Mouse (Mus musculus) adrenal gland, postnatal 14 days (tissue): ENCODE measurements around the gene Idh2. TPM values are rescaled to one million over a fixed set of nuclear protein-coding genes. Genes with fewer than 3 reads are reported as not detected.

Experiments used
- DNase-seq: peaks from one replicate; pipeline ENCODE4 v3.0.0; 2021; ENCODE audit warnings: mixed read lengths
- total RNA-seq: library from RNA; stranded (reverse); gene quantifications from 2 replicates; pipeline ENCODE4 v1.2.3, GENCODE M21; 2021

The Idh2 gene
- total RNA-seq, 1 experiment from 2014 or later = 359 TPM

DNA sequence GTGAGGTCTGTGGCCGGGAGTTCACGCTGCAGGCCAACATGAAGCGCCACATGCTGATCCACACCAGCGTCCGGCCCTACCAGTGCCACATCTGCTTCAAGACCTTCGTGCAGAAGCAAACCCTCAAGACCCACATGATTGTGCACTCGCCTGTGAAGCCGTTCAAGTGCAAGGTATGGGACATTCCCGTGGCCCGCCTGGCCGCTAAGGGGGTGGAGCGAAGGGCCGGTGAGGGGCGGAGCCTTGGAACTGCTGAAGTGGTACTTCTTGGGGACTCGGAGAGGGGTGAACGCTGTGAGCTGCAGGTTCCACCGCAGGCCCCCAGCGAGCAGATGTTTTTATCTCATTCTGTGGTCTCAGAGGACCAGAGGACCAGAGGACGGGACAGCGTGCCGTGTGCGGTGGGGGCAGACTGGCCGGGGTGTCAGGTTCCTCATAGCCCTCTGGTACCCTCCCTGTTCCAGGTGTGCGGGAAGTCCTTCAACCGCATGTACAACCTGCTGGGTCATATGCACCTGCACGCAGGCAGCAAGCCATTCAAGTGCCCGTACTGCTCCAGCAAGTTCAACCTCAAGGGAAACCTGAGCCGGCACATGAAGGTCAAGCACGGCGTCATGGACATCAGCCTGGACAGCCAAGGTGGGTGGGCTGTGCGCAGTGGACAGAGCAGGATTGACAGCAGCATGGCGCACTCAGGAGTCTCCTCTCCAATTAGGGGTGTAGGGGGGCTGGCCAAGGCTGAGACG is 29.0 kb downstream of the Idh2 start:
- DNase-seq = no peak

DNA sequence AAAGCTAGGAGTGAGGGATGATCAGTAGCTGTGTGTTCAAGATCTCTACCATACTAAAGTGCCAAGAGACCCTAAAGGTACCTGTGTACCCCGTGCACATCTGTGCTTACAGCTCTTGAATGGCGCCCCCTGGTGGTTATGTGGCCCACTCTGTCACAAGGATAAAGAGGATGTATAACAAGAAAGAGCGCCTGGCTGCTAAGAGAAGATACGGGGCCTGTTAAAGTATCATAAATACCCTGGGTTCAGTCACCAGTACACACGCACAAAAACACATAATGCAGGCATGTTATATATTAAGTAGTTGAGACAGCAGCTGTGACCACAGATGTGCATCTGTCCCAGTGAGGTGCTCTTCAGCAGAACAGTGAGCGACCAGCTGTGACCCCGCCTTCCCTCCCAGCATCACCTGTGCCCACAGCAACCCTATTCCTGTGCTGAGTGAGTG is 30.7 kb downstream of the Idh2 start:
- peak; percentile 87 for DNase-seq

DNA sequence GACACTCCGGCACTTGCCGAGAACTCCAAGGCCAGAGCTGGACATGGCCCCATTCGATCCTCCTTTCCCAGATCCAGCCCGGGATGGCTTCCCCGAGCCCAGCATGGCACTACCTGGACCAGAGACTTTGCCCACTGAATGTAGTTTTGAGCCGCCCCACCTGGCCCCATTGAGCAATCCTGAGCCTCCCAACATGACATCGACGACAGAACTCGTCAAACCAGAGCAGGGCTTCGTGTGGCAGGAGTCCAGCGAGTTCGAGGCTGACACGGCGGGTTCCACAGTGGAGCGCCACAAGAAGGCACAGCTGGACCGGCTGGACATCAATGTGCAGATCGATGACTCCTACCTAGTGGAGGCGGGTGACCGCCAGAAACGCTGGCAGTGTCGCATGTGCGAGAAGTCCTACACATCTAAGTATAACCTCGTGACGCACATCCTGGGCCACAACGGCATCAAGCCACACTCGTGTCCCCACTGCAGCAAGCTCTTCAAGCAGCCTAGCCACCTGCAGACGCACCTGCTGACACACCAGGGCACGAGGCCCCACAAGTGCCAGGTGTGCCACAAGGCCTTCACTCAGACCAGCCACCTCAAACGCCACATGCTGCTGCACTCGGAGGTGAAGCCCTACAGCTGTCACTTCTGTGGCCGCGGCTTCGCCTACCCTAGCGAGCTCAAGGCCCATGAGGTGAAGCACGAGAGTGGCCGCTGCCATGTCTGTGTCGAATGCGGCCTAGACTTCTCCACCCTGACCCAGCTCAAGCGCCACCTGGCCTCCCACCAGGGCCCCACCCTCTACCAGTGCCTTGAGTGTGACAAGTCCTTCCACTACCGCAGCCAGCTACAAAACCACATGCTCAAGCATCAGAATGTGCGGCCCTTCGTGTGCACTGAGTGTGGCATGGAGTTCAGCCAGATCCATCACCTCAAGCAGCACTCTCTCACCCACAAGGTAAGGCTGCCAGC is 33.3 kb downstream of the Idh2 start:
- no peak for DNase-seq

DNA sequence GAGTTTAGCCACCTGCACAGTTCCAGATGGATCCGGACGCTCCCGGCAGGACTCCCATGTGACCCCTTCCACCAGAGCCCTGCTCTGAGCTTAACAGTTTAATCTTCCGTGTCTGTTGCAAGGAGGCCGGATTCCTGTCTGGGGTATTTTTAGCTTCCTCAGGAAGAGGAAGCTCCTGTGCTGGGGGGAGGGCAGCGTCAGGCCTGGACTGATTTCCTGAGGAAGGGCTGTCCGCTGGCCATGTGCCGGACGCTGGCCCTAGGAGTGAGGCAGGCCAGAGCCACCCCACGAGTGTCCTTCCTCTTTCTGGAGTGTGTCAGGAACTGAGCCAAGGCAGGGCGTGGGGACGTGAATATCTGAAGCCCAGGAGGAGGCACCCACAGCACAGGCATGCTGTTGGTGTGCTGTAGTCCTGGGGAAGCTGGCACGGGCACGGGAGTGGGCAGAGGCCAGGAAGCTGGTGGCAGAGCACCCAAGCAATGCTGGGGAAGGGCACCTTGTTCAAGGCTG is 36.3 kb downstream of the Idh2 start:
- DNase-seq = peak; percentile 89

DNA sequence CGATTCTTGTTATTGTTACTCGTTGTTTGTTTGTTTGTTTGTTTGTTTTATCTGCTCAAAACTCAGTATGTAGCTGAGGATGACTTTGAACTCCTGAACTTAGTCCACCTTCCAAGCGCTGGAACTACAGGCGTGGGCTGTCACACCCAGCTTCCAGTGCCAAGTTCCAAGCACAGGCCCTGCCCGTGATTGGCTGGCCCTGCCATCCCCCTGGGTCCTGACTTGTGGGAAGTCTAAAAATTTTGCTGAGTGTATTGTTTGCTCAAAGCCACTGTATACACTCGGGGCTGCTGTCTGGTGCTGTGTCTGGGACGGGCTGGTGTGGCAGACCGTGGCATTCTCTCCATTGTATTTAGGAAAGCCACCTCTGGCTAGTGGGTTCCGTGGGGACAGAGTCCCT is 37.4 kb downstream of the Idh2 start:
- DNase-seq = no peak

DNA sequence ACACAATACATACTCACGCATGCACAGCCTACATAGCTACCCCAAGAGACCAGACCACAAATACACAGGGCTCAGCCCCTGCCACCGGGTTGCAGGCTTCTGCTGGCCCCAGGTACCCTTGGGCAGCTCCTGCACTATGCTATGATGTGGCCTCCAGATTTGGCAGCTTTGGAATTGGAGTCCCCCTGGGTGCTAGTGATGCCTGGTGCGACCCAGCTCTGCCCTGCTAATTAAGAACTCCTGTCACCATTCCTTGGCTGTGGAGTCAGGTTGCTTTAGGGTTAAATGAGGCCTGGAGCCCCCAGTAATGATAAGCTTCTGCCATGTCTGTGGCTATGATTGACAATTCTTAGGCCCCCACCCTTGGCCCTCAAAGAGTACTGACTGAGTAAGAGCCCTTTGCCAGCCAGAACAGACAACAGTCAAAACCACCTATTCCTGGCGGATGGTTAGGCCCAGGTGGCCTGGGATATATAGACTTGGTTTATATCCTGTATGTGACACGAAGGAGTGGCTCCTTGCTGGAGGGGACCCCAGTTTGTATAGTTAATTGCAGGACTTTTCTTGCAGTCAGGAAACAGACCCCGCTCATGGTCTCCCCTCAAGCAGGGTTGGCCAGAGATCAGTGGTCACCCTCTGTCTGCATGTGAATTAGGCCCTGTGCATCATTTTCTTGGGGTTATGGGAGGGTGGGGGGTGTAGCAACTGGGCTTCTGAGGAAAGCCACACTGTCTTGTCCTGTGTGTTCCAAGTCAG is 38.1 kb downstream of the Idh2 start:
- DNase-seq = no peak

DNA sequence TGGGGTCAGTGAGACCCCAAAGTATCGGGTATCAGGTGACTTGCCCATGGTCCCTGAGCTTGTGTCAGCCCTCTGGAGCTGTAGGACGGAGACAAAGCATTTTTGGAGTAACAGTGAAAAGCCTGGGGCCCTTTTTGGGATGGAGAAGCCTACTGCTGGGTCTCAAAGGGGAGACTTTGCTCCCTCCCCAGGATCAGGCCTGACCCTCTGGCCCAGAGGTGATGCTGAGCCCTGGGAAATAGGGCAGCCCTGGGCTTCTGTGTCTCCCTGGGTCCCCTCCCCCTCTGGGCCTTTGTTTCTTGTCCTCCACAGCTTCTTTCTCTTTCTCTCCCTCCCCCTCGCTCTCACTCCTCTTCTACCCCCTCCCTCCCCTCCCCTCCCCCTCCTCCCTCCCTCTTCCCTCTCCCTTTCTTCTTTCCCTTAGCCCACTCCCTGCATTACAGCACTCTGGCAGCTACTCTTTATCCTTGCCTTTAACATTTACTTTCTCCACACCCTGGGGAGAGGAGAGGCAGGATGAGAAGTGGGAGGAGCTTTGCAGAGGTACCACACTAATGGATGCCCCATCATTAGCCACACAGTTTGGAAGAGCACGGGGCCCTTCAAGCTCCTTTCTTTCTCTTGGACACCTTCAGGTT is 39.1 kb downstream of the Idh2 start:
- no peak for DNase-seq

DNA sequence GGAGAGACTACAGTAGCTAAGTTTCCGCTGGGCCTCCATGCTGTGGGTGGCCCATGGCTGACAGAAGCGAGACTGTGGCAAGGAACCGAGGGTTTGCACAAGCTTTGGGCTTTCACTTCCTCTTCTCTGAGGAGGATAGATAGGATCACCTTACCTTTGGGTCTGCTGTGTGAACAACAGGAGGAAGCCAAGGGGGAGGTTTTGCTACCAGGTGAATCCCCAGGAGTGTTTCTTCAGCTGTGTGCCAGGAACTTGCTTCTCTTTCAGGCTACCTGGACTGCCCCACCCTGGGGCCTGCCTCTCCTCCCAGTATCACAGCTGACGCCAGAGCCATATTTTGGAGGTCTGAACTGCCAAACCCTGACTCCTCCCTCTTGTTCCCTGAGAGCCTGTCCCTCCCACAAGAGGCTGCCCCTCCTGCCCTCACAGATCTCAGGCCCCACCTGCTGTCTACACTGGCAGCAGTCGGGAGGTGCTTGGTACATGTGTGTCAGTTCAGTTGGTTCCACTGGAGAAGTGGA is 40.2 kb downstream of the Idh2 start:
- no peak for DNase-seq

DNA sequence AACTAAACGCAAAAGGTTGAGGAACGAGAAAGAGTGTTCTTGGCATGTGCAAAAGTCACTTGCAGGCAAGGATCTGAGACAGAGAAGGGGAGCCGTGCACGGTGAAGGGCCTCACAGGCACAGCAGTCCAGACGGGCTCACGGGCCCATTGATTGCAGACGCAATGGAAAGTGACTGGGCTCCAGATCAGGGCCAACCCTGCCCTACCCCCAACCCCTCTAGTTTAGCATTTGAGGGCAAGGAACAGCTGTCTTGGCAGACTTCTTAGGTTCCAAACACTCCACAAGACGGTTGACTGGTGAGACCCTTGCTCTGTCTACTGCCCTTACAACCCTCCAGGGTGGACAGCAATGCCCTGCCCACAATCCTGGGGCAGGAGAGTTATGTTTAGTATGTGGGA is 41.7 kb downstream of the Idh2 start:
- no peak for DNase-seq

DNA sequence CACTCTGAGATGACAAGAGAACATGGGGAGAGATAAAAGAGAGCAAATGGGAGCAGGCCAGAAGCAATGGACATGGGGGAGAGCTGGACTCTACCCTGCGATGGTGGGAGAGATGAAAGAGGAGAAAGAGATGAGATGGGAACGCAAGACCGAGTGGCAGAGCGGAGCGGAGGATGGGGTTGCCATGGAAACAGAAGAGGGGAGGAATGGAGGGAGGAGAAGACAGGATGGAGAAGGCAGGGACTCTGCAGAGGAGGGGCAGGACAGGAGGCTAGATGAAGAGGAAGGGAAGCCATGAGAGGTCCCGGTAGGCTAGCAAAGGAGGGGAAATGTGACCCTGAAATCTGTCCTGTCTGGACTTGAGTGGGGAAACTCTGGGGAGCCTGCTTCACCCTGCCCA is 42.9 kb downstream of the Idh2 start:
- DNase-seq = no peak

DNA sequence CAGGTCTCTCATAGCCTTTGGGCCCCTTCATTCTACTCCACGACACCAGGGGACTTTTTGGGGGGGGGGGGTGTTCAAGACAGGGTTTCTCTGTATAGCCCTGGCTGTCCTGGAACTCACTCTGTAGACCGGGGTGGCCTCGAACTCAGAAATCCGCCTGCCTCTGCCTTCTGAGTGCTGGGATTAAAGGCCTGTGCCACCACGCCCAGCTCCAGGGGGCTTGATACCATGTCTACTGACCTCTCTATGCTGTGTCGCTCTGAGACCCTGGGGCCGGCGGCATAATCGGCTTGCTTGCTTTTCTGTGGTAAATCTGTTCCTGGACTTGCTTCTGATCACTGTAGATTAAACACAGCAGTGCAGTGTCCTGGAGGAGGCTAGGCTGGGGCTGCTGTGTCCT is 44.0 kb downstream of the Idh2 start:
- no peak for DNase-seq

DNA sequence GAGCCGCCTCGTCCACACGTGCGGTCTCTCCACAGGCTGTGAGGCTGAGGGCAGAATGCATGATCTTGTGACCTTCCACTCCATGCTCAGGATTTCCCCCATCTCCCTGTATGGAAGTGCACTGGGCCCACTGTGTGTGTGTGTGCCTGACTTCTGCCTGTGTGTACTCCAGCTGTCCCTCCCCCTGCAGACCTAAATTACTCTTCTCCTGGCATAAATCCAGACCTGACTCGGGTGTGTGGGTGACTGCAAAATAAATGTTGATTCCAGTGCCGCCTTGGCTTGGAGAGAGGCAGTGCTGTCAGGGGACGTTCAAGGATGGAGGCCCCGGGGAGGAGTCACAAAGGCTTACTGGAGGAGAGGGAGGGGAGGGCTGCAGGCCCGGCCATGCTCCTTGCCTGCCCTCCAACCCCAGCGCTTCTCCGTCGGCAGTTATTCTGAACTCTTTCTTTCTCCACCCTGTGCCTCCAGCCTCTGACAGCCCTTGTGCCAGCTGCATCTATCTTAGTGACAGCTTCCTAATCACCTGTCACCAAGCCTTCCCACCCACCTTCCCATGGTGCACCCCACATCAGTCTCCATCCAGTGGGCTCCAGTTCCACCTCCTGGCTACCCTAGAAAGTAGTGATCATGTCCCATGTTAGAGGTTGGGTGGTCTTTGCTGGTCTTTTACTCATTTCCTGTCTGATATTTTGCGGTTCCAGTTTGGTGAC is 45.4 kb downstream of the Idh2 start:
- peak; percentile 81 for DNase-seq

DNA sequence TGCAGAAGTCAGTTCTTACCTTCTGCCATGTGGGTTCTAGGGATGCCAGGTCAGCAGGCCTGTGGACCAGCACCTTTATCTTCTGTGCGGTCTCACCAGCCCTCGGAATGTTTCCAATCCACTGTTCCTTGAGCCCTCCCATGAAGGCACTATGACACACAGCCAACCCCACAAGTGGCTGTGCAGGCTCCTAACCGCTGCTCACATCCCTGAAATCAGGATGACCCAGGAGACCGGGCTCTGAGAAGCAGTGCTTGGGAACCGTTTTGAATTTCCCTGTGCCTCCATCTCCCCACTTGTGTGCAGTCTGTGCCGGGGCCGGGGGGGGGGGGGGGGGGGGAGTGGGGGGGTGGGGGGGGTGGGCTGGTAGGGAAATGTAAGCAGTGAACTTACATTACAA is 46.9 kb downstream of the Idh2 start:
- DNase-seq = no peak

DNA sequence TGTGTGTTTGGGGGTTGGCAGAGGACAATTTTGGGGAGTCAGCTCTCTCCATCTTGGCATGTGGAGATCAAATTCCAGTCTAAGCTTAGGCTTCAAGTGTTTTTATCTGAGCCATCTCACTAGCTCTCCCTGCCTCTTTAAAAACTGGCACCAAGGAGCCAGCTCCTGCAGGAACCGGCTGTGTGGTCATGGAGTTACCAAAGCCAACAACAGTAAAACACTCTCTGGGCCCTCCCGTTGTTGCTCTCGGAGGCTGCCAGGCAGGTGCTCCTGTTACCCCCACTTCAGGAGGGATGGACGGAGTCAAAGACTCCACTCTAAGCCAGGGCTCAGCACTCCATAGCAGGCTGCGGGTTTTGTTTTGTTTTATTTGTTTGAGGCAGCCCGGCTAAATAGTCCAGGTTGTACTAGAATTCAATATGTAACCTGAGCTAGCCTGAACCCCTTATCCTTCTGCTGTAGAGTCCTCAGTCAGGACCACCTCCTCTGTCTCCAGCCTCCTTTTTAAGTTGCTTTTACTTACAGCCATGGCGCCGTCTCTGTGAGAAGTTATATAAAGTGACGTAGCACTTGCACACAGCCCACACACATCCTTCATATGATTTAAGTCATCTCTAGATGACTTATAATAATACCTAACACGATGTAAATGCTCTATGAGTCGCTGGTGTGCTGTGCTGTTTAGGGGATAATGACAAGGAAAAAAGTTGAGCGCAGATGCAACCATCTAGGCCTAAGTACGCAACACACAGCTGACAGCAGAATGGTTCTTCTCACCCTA is 48.3 kb downstream of the Idh2 start:
- no peak for DNase-seq

DNA sequence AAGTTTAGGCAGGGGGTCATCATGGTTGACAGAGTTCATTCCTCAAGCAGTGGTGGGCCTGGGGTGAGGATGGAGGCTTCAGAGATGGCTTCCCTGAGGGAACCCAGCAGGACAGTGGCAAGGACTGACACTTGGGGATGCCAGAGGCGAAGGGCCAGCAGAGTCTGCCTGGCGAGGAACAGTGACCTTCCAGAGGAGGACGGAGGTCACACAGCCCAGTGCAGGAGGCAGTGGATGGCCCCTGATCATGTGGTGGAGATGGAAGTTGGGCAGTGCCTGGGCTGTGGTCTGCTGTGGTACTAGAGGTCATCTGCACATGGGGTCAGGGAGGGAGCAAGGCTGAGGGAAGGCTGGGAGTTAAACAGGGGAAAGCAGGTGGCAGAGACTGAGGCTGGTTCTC is 49.9 kb downstream of the Idh2 start:
- DNase-seq = no peak

DNA sequence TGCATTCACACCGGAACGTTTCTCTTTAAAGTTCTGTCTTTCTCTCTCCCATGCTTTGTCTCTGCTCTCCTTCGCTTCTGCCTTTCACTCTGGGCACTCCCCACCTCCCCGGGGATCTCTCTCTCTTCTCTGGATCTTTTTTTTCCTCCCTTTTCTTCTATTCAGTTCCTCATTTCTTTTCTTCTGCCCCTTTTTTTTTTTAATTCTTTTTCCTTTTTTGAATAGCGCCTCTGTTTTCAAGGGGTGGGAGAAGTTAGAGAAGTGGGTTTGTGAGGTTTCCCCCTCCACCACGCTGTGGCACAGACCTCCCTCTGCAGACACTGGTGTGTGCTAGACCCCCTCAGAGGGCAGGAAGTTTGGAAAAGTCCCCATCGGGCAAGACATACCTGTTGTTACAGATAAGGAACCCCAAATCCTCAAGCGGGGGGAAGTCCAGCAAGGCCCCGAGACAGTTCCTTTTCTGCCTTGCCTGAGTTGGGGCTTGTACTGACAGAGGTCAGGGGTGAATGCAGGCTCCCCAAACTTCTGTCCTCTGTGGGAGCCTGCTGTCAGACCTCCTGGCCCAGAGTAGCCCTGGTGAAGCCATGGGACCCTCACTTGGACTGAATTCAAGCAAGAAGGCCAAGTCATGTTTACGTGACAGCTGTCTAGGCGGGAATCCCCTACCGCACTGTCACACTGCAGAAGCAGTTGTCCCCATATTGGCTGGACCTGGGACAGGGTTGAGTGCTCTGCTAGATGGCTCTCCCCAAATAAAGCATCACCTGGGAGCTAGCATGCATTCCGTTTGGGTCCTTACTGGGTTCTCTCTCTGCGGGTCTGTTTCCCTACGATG is 51.1 kb downstream of the Idh2 start:
- no peak for DNase-seq

DNA sequence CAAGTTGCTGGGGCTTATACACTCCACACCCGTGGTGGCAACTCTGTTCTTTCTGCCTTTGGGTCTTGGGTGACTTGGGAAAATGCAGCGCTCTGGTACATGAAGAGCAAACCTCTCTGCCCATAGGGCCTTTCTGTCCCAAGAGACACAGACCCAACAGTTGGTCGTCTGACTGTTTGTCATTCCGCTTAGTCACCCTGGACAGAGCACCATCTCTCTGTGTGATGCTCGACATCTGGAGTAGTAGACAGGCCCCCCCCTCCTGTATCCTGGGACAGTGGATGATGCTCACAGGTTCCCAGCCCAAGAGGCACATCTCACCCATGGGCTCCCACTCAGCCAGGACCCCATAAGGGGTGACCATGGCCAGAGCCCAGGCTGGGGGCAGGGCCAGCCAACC is 51.9 kb downstream of the Idh2 start:
- DNase-seq = no peak

DNA sequence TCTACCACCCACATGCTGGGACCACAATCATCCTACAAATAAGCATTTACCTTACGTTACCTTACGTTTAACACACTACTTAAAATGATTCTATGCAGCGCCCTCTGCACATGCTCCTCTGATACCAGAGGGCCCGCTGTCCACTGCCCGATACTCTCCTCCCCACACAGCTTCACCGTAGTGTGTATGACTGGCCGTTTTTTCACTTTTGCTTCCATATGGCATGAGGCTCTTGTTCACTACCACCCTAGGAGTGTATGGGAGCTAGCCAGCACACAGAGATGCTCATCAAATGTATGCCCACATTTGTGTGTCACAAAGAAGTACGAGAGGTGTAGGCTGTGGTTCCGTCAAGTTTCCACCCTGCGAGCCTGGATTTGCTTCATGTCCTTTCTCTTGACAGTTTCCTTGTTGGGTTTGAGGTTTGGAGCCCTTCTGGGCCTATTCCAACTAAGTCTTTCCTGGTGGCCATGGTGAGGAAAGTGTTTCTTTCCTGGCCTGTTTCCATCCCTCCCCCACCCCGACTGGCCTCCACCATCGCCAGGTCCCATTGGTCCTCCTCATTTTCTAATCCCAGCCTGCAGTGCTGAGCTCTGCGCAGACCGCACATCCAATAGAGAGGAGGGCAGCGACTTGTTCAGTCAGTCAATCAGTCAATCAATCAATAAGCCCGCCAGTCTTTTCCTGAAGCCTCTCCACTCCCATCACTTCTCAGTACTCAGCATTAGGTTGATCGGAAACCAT is 52.9 kb downstream of the Idh2 start:
- no peak for DNase-seq
